Mouse (Mus musculus) forebrain, postnatal 0 days (tissue): Measurements from ENCODE around the gene Disp2. TPM values are rescaled to one million over a fixed set of nuclear protein-coding genes. Genes with fewer than 3 reads are reported as not detected.

Source experiments
- ATAC-seq: fragments of 200-750 bp; cut with Nextera tagmentation; 2 replicates; pipeline ENCODE4 v1.8.0; 2017; ENCODE audit warnings: mild to moderate bottlenecking, moderate library complexity
- DNase-seq: peaks from one replicate; pipeline ENCODE4 v3.0.0-alpha.2; 2015
- H3K27ac ChIP-seq: fragments of 300-500 bp; sonication (generic); 2 replicates; pipeline ENCODE4 v1.5.1; 2014; ENCODE audit warnings: low read depth, mild to moderate bottlenecking, antibody characterized with exemption, low read length, moderate library complexity, mixed read lengths
- H3K27me3 ChIP-seq: fragments of 300-500 bp; sonication (generic); 2 replicates; pipeline ENCODE4 v1.6.1; 2014; ENCODE audit warnings: mild to moderate bottlenecking, low read length, mixed read lengths; ENCODE audit not compliant: insufficient read depth
- H3K36me3 ChIP-seq: fragments of 300-500 bp; sonication (generic); 2 replicates; pipeline ENCODE4 v1.6.1; 2014; ENCODE audit warnings: mild to moderate bottlenecking, moderate library complexity; ENCODE audit not compliant: insufficient read depth
- H3K4me1 ChIP-seq: fragments of 300-500 bp; sonication (generic); 2 replicates; pipeline ENCODE4 v1.6.1; 2014; ENCODE audit warnings: antibody characterized with exemption; ENCODE audit not compliant: insufficient read depth
- H3K4me2 ChIP-seq: fragments of 300-500 bp; sonication (generic); 2 replicates; pipeline ENCODE4 v1.6.1; 2014; ENCODE audit warnings: low read depth, mild to moderate bottlenecking, moderate library complexity
- H3K4me3 ChIP-seq: fragments of 300-500 bp; sonication (generic); 2 replicates; pipeline ENCODE4 v1.5.1; 2014; ENCODE audit warnings: low read depth, low read length, mixed read lengths
- H3K9ac ChIP-seq: fragments of 300-500 bp; sonication (generic); 2 replicates; pipeline ENCODE4 v1.6.1; 2014; ENCODE audit warnings: mild to moderate bottlenecking
- H3K9me3 ChIP-seq: fragments of 300-500 bp; sonication (generic); 2 replicates; pipeline ENCODE4 v1.6.1; 2016; ENCODE audit warnings: low read length
- CTCF ChIP-seq: sonication (generic); IDR thresholded peaks from 2 replicates; pipeline ENCODE4 v1.5.1; 2016; ENCODE audit warnings: antibody characterized with exemption, control low read depth, low read depth
- WGBS: fragments of 180-500 bp; shearing (Covaris S2); extraction: QIAGEN DNeasy Blood & Tissue Kit; methylation state at CpG from one replicate; pipeline ENCODE4 v1.1.7; 2014; 5-methylcytosine and 5-hydroxymethylcytosine counted together
- polyA plus RNA-seq: library from polyadenylated mRNA; unstranded; fragments of >200 nt; fragmentation: Nextera tagmentation; extraction: Ambion mirVana; gene quantifications from 2 replicates; pipeline ENCODE4 v1.2.1, GENCODE M21; 2015
- total RNA-seq: library from RNA; depleted of rRNA; stranded (reverse); fragments of >200 nt; gene quantifications from 2 replicates; pipeline ENCODE4 v1.2.3, GENCODE M21; 2014

Gene Disp2
- total and polyA plus RNA-seq, 2 experiments from 2014 or later: 40.4 to 91.3 TPM

DNA sequence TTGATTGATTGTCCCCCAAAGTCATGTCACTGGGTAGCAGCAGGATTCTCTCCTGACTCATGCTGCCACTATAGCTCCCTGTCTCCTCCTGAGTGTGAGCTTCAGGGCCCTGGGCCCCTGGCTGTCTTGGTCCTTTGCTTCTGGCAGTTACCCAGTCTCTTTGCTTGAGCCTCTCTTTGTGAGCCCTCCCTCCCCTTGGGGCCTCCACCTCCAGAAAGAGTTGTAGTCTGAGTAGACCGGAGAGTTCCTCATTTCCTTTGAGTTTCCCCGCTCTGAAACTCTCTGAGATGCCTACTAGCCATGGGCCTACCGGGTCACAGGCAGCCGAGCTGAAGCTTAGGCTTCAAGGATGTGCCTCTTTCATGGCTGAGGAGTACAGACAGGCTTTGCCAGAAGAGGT is 14.1 kb downstream of the Disp2 start:
- Histone ChIP-seq H3K4me3 (no peak overlapping the region), H3K27ac (no peak overlapping the region), H3K27me3 (no peaks in the 10 kb centered on the region), H3K4me2 (no peak overlapping the region), H3K36me3 (peaks cover 25% of the 10 kb centered on the region; the same call in 1 of the 2 replicates), H3K4me1 (no peaks in the 10 kb centered on the region), H3K9ac (no peak overlapping the region), H3K9me3 (no peaks in the 10 kb centered on the region)
- TF ChIP-seq CTCF: no peak
- no peak for DNase-seq
- 95% methylated on average over 4 of the region's 4 CpGs for WGBS
- ATAC-seq: no peak

DNA sequence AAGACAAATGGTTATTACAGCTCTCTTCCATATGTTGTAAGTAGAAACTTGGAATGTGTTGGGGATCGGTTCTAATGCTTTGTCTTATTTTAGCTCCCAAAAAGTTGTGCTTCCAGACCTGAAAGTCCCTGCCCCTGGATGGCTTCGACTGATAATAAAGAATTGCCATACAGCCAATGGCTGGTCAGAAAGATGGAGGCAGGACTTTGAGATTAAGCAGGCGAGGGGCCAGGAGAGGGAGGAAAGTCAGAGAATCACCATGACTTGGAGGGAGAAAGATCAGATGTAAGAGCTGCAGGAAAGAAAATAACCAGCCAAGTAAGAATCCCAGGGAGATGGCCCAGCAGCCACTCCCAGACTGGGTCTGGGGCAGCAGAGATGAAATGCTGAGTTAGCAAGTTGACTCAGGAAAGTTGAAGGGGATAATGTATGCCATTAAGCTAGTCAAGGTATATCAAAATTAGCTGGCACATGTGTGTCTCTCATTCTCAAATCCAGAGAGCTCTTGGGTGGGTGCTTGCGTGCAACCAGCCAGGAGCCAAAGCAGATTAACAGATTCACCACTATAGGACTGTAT is 23.1 kb downstream of the Disp2 start:
- ATAC-seq (no peak), DNase-seq (no peak)
- H3K36me3 ChIP-seq: no peaks in the 10 kb centered on the region
- TF ChIP-seq CTCF: no peak
- no peak overlapping the region for H3K4me3 ChIP-seq
- H3K27ac ChIP-seq: no peak overlapping the region
- WGBS: 73% methylated on average over 4 of the region's 4 CpGs
- H3K9ac ChIP-seq: no peak overlapping the region
- no peaks in the 10 kb centered on the region for H3K9me3 ChIP-seq
- H3K4me1 ChIP-seq: no peaks in the 10 kb centered on the region
- H3K27me3 ChIP-seq: no peaks in the 10 kb centered on the region
- no peak overlapping the region for H3K4me2 ChIP-seq

DNA sequence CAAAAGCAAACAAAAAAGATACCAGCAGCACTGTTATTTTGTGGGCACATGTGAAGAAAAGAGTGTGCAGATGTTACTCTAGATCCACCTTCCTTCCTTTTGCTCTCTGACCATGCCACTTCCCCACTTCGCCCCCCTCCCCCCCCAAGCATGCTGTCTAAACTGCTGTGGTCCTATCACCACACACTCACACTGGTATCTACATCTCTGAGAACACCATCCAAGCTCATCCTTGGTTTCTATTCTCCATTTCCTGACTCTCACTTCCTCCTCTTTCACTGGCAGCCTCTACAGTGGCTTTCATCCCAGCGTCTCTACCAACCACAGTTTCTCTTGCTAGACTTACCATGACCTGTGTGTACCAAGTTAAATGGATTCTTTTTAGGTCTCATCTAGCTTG is 25.0 kb downstream of the Disp2 start:
- H3K4me1 ChIP-seq: no peaks in the 10 kb centered on the region
- DNase-seq (no peak), ATAC-seq (no peak)
- H3K4me3 ChIP-seq: no peak overlapping the region
- no peaks in the 10 kb centered on the region for H3K36me3 ChIP-seq
- H3K27me3 ChIP-seq: no peaks in the 10 kb centered on the region
- H3K9ac ChIP-seq: no peak overlapping the region
- no peak overlapping the region for H3K4me2 ChIP-seq
- 84% methylated on average over 2 of the region's 2 CpGs for WGBS
- H3K27ac ChIP-seq: no peak overlapping the region
- no peaks in the 10 kb centered on the region for H3K9me3 ChIP-seq
- TF ChIP-seq CTCF: no peak

GRCm38 (mm10) chr2:118805137-118805536 is 25.6 kb downstream of the Disp2 start:
- WGBS: 84% methylated on average over 3 of the region's 3 CpGs
- H3K4me2 ChIP-seq: no peak overlapping the region
- H3K27ac ChIP-seq: no peak overlapping the region
- H3K9ac ChIP-seq: no peak overlapping the region
- H3K9me3 ChIP-seq: no peaks in the 10 kb centered on the region
- H3K36me3 ChIP-seq: no peaks in the 10 kb centered on the region
- TF ChIP-seq CTCF: no peak
- H3K4me1 ChIP-seq: no peaks in the 10 kb centered on the region
- H3K27me3 ChIP-seq: no peaks in the 10 kb centered on the region
- DNase-seq (no peak), ATAC-seq (no peak)
- no peak overlapping the region for H3K4me3 ChIP-seq

DNA sequence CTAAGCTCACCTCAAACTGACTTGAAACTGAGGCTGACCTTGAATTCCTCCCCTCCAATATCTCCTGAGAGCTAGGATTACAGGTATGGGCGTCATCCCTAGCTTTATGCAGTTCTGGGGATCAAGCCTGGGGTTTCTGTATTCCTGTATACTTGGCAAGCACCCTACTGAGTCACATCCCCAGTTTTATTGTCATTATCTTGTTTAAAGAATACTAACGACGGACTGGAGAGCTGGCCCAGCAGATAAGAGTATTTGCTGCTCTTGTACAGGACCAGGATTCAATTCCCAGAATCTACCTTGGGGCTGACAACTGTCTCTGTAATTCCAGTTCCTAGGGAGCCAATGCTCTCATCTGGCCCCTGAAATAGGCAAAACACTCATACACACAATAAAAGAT is 26.2 kb downstream of the Disp2 start:
- Histone ChIP-seq H3K27me3 (no peaks in the 10 kb centered on the region), H3K27ac (no peak overlapping the region), H3K9me3 (no peaks in the 10 kb centered on the region), H3K36me3 (no peaks in the 10 kb centered on the region), H3K9ac (no peak overlapping the region), H3K4me3 (no peak overlapping the region), H3K4me2 (no peak overlapping the region), H3K4me1 (no peaks in the 10 kb centered on the region)
- DNase-seq (no peak), ATAC-seq (no peak)
- no peak for TF ChIP-seq CTCF
- WGBS: 37% methylated on average over 3 of the region's 3 CpGs

DNA sequence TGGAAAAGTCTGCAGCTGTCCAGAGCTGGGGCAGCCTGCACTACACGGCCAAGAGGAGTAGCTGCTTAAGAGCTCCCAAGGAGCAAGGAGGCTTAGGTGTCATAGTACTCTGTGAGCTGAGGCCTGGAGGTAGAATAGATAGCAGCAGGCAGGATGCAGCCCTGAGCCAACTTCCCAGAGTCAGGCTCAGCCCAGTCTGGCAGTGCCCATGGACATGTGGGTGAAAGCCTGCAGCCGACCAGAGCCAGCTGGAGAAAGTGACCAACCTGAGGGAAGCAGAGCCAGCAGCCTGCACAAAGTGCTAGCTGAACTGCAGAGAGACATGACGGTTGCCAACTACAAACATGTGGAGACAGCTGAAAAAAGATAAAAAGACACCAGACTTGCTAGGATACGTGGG is 27.3 kb downstream of the Disp2 start:
- no peak for DNase-seq
- Histone ChIP-seq H3K27me3 (no peaks in the 10 kb centered on the region), H3K4me2 (no peak overlapping the region), H3K36me3 (no peaks in the 10 kb centered on the region), H3K9ac (no peak overlapping the region), H3K27ac (no peak overlapping the region), H3K4me3 (no peak overlapping the region), H3K9me3 (no peaks in the 10 kb centered on the region), H3K4me1 (no peaks in the 10 kb centered on the region)
- TF ChIP-seq CTCF: no peak
- WGBS: 67% methylated on average over 4 of the region's 4 CpGs
- ATAC-seq: no peak

- Histone ChIP-seq H3K4me2 (no peak overlapping the region), H3K4me3 (no peak overlapping the region), H3K27ac (no peak overlapping the region), H3K4me1 (no peaks in the 10 kb centered on the region), H3K27me3 (no peaks in the 10 kb centered on the region), H3K9me3 (no peaks in the 10 kb centered on the region), H3K9ac (no peak overlapping the region), H3K36me3 (no peaks in the 10 kb centered on the region)
- no peak for TF ChIP-seq CTCF
- ATAC-seq (no peak), DNase-seq (no peak)
- WGBS: 27% methylated on average over 2 of the region's 2 CpGs
These were observed 31.3 kb downstream of the Disp2 start for GRCm38 (mm10) chr2:118810861-118811260.
